Mouse (Mus musculus) forebrain, embryonic 11.5 days (tissue): ENCODE measurements around the gene Mybbp1a. TPM values are rescaled to one million over a fixed set of nuclear protein-coding genes. Genes with fewer than 3 reads are reported as not detected.

ENCODE experiments used
- ATAC-seq: fragments of 200-750 bp; cut with Nextera tagmentation; replicated peaks from 2 replicates; pipeline ENCODE4 v1.8.0; 2017; ENCODE audit warnings: moderate TSS enrichment; ENCODE audit not compliant: low FRiP score
- DNase-seq: peaks from one replicate; pipeline ENCODE4 v3.0.0-alpha.2; 2017; ENCODE audit warnings: low spot score
- H3K27ac ChIP-seq: fragments of 300-500 bp; sonication (generic); 2 replicates; pipeline ENCODE4 v1.5.1; 2014; ENCODE audit warnings: low read depth, low read length
- H3K27me3 ChIP-seq: fragments of 300-500 bp; sonication (generic); 2 replicates; pipeline ENCODE4 v1.6.1; 2014; ENCODE audit warnings: mild to moderate bottlenecking, low read length, mixed read lengths; ENCODE audit not compliant: control insufficient read depth, insufficient read depth
- H3K36me3 ChIP-seq: fragments of 300-500 bp; sonication (generic); 2 replicates; pipeline ENCODE4 v1.6.1; 2014; ENCODE audit warnings: mild to moderate bottlenecking, low read length, moderate library complexity, mixed read lengths; ENCODE audit not compliant: control insufficient read depth, insufficient read depth
- H3K4me1 ChIP-seq: fragments of 300-500 bp; sonication (generic); replicated peaks from 2 replicates; pipeline ENCODE4 v1.6.1; 2014; ENCODE audit warnings: low read length, mixed read lengths; ENCODE audit not compliant: control insufficient read depth, insufficient read depth
- H3K4me2 ChIP-seq: fragments of 300-500 bp; sonication (generic); 2 replicates; pipeline ENCODE4 v1.6.1; 2014; ENCODE audit warnings: low read depth, mild to moderate bottlenecking, low read length, moderate library complexity, mixed read lengths; ENCODE audit not compliant: severe bottlenecking
- H3K4me3 ChIP-seq: fragments of 300-500 bp; sonication (generic); 2 replicates; pipeline ENCODE4 v1.5.1; 2014; ENCODE audit warnings: low read depth, low read length
- H3K9ac ChIP-seq: fragments of 300-500 bp; sonication (generic); 2 replicates; pipeline ENCODE4 v1.6.1; 2014; ENCODE audit warnings: low read length
- H3K9me3 ChIP-seq: fragments of 300-500 bp; sonication (generic); 2 replicates; pipeline ENCODE4 v1.6.1; 2016; ENCODE audit warnings: low read length, mixed read lengths; ENCODE audit not compliant: control insufficient read depth
- WGBS: fragments of 180-500 bp; shearing (Covaris S2); extraction: QIAGEN DNeasy Blood & Tissue Kit; methylation state at CpG from one replicate; pipeline ENCODE4 v1.1.7; 2014; 5-methylcytosine and 5-hydroxymethylcytosine counted together
- polyA plus RNA-seq: library from polyadenylated mRNA; unstranded; fragments of >200 nt; fragmentation: Nextera tagmentation; extraction: Ambion mirVana; gene quantifications from 2 replicates; pipeline ENCODE4 v1.2.1, GENCODE M21; 2014

Gene Mybbp1a
- polyA plus RNA-seq, 1 experiment from 2014 or later = 166 TPM

GRCm38 (mm10) chr11:72409649-72410385, 31.3 kb upstream of the Mybbp1a start:
- ATAC-seq (no peak), DNase-seq (no peak)
- Histone ChIP-seq H3K9ac (no peak overlapping the region), H3K4me2 (peak overlapping the region; percentile 11; the same call in 1 of the 2 replicates), H3K4me1 (peaks cover 4% of the 10 kb centered on the region; the same call in 1 of the 2 replicates), H3K27ac (no peak overlapping the region), H3K27me3 (no peaks in the 10 kb centered on the region; the same call in 1 of the 2 replicates), H3K36me3 (no peaks in the 10 kb centered on the region), H3K9me3 (no peaks in the 10 kb centered on the region), H3K4me3 (no peak overlapping the region)
- 81% methylated on average over 12 of the region's 12 CpGs for WGBS

GRCm38 (mm10) chr11:72410521-72411092, 30.5 kb upstream of the Mybbp1a start:
- H3K9me3 ChIP-seq = no peaks in the 10 kb centered on the region
- peak overlapping the region; percentile 43 for H3K4me3 ChIP-seq
- DNase-seq (no peak), ATAC-seq (no peak; the same call in 1 of the 2 replicates)
- WGBS = under 1% methylated on average over 25 of the region's 25 CpGs
- H3K4me2 ChIP-seq = peak overlapping the region; percentile 85
- H3K27ac ChIP-seq = no peak overlapping the region
- no peak overlapping the region for H3K9ac ChIP-seq
- H3K36me3 ChIP-seq = no peaks in the 10 kb centered on the region
- peaks cover 4% of the 10 kb centered on the region; the same call in 1 of the 2 replicates for H3K4me1 ChIP-seq
- no peaks in the 10 kb centered on the region; the same call in 1 of the 2 replicates for H3K27me3 ChIP-seq

- Histone ChIP-seq H3K4me2 (peak within 1 kb of the TSS; percentile 85), H3K36me3 (no peaks in the 10 kb centered on the region), H3K27me3 (no peaks in the 10 kb centered on the region; the same call in 1 of the 2 replicates), H3K4me1 (peaks cover 4% of the 10 kb centered on the region; the same call in 1 of the 2 replicates), H3K27ac (no peak within 1 kb of the TSS), H3K4me3 (peak within 1 kb of the TSS; percentile 43), H3K9me3 (no peaks in the 10 kb centered on the region), H3K9ac (peak within 1 kb of the TSS; percentile 33)
- ATAC-seq (peak; percentile 93), DNase-seq (peak; percentile 92)
- under 1% methylated on average over 84 of the region's 86 CpGs for WGBS
Observed at GRCm38 (mm10) chr11:72411093-72411921, 29.8 kb upstream of the Mybbp1a start, which contains the start of gene Smtnl2. Gene Smtnl2, minus strand, starts transcription at chr11:72411713.

GRCm38 (mm10) chr11:72411945-72412344, 29.2 kb upstream of the Mybbp1a start:
- DNase-seq (no peak), ATAC-seq (no peak)
- peak overlapping the region; percentile 43 for H3K4me3 ChIP-seq
- WGBS = 32% methylated on average over 9 of the region's 9 CpGs
- H3K4me1 ChIP-seq = peaks cover 4% of the 10 kb centered on the region; the same call in 1 of the 2 replicates
- no peaks in the 10 kb centered on the region; the same call in 1 of the 2 replicates for H3K27me3 ChIP-seq
- H3K9ac ChIP-seq = no peak overlapping the region
- no peaks in the 10 kb centered on the region for H3K36me3 ChIP-seq
- peak overlapping the region; percentile 85 for H3K4me2 ChIP-seq
- H3K27ac ChIP-seq = no peak overlapping the region
- H3K9me3 ChIP-seq = no peaks in the 10 kb centered on the region

- Histone ChIP-seq H3K27me3 (no peaks in the 10 kb centered on the region; the same call in 1 of the 2 replicates), H3K36me3 (no peaks in the 10 kb centered on the region), H3K4me2 (no peak overlapping the region), H3K4me3 (no peak overlapping the region), H3K27ac (no peak overlapping the region), H3K9ac (no peak overlapping the region), H3K4me1 (peaks cover 9% of the 10 kb centered on the region), H3K9me3 (no peaks in the 10 kb centered on the region)
- DNase-seq (no peak), ATAC-seq (no peak)
- WGBS = 81% methylated on average over 7 of the region's 7 CpGs
Observed at GRCm38 (mm10) chr11:72413016-72413415, 28.1 kb upstream of the Mybbp1a start.

- no peak for DNase-seq
- Histone ChIP-seq H3K4me1 (peaks cover 9% of the 10 kb centered on the region), H3K27me3 (no peaks in the 10 kb centered on the region; the same call in 1 of the 2 replicates)
Observed at GRCm38 (mm10) chr11:72413601-72414190, 27.5 kb upstream of the Mybbp1a start.

GRCm38 (mm10) chr11:72415155-72415554, 26.0 kb upstream of the Mybbp1a start:
- no peak overlapping the region for H3K4me2 ChIP-seq
- peaks cover 7% of the 10 kb centered on the region for H3K4me1 ChIP-seq
- 90% methylated on average over 8 of the region's 8 CpGs for WGBS
- no peak overlapping the region for H3K4me3 ChIP-seq
- ATAC-seq = no peak
- no peaks in the 10 kb centered on the region for H3K9me3 ChIP-seq
- no peak for DNase-seq
- no peak overlapping the region for H3K9ac ChIP-seq
- no peak overlapping the region for H3K27ac ChIP-seq
- H3K27me3 ChIP-seq = no peaks in the 10 kb centered on the region; the same call in 1 of the 2 replicates
- H3K36me3 ChIP-seq = no peaks in the 10 kb centered on the region

More at GRCm38 (mm10) chr11:72413601-72414190, 27.5 kb upstream of the Mybbp1a start:
- no peak overlapping the region for H3K27ac ChIP-seq
- no peak overlapping the region for H3K9ac ChIP-seq
- H3K4me3 ChIP-seq = no peak overlapping the region
- WGBS = 67% methylated on average over 5 of the region's 5 CpGs
- H3K36me3 ChIP-seq = no peaks in the 10 kb centered on the region
- H3K4me2 ChIP-seq = no peak overlapping the region
- no peaks in the 10 kb centered on the region for H3K9me3 ChIP-seq
- no peak for ATAC-seq

GRCm38 (mm10) chr11:72416666-72417065, 24.5 kb upstream of the Mybbp1a start:
- Histone ChIP-seq H3K27ac (no peak overlapping the region), H3K27me3 (no peaks in the 10 kb centered on the region; the same call in 1 of the 2 replicates), H3K36me3 (no peaks in the 10 kb centered on the region), H3K9me3 (no peaks in the 10 kb centered on the region), H3K4me3 (no peak overlapping the region), H3K9ac (no peak overlapping the region), H3K4me2 (no peak overlapping the region), H3K4me1 (peaks cover 5% of the 10 kb centered on the region)
- ATAC-seq (no peak), DNase-seq (no peak)
- WGBS = 90% methylated on average over 5 of the region's 5 CpGs
